In the genomic region with DNA sequence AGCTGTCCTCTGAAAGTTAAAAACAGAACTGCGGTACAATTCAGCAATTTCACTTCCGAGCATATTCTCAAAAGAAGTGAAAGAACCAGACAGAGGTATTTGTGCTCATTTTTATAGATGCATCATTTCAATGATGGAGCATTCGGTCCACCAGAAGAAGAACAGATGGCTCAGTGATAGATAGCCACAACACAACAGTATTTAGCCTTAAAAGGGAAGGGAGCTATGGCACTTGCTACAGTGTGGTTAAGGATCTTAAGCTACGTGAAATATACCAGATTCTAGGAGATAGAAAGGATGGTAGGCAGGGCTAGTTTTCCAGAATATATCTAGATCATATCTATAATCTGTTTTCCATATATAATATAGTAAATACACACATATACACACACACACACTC, we compare ENCODE assay signal across 12 mouse cellular contexts.
"Had no signal": no experiment of that assay in that cellular context is flagged by ENCODE, and none has a peak within 500 bp of the region (broad histone marks: within the 10 kb centered on the region; RNA-seq: fewer than 3 reads in every experiment).

No protein-coding gene starts in this region.

- H3K36me3 ChIP-seq: liver, embryonic 13.5 days; midbrain, embryonic 12.5 days; neural tube, embryonic 13.5 days had no signal

- DNase-seq: kidney, postnatal 10 days; kidney, postnatal 36 days; layer of hippocampus, postnatal 36 days; liver, embryonic 13.5 days; lung, adult 2 months; right cerebral cortex, postnatal 25 days; thymus, adult 2 months had no signal

- H3K4me3 ChIP-seq: left cerebral cortex, adult 2 months; myocyte had no signal

- H3K27ac ChIP-seq: left cerebral cortex, adult 2 months; liver, embryonic 13.5 days; macrophage; midbrain, embryonic 12.5 days; neural tube, embryonic 13.5 days had no signal

- H3K9me3 ChIP-seq: liver, embryonic 13.5 days; midbrain, embryonic 12.5 days; neural tube, embryonic 13.5 days had no signal
